Mouse (Mus musculus): ENCODE data around the gene Stx4a.

GRCm38 (mm10) chr7:127858258-127858657 lies 34.2 kb downstream of the Stx4a start:
- TF ChIP-seq CTCF (IDR thresholded peaks at IDR 0.05; ENCODE audit: low read depth, low read length) = no peak
- no peak for TF ChIP-seq EP300 (IDR thresholded peaks at IDR 0.05; ENCODE audit: insufficient read depth, low read depth, low read length)
